Mouse (Mus musculus): Measurements from ENCODE around the gene Cyp26a1.

- TF ChIP-seq CTCF (IDR thresholded peaks at IDR 0.05; ENCODE audit: low read depth, low read length) (no peak), POLR2A (IDR thresholded peaks at IDR 0.05; ENCODE audit: insufficient read depth, low read length) (no peak)
Measured at GRCm38 (mm10) chr19:37697335-37697636, 312 bp upstream of the Cyp26a1 start.
